Mouse (Mus musculus) liver, embryonic 16.5 days (tissue): Measurements from ENCODE around the gene Slc22a18. TPM values are rescaled to one million over a fixed set of nuclear protein-coding genes. Genes with fewer than 3 reads are reported as not detected.

Source experiments
- ATAC-seq: fragments of 200-750 bp; cut with Nextera tagmentation; 2 replicates; pipeline ENCODE4 v1.8.0; 2017; ENCODE audit warnings: low read depth, mild to moderate bottlenecking, moderate number of reproducible peaks, moderate library complexity
- H3K27ac ChIP-seq: fragments of 300-500 bp; sonication (generic); 2 replicates; pipeline ENCODE4 v1.5.1; 2014; ENCODE audit warnings: mild to moderate bottlenecking, low read length
- H3K27me3 ChIP-seq: fragments of 300-500 bp; sonication (generic); 2 replicates; pipeline ENCODE4 v1.6.1; 2014; ENCODE audit warnings: low read depth, low read length, mixed read lengths; ENCODE audit not compliant: control insufficient read depth, insufficient read depth
- H3K36me3 ChIP-seq: fragments of 300-500 bp; sonication (generic); 2 replicates; pipeline ENCODE4 v1.6.1; 2014; ENCODE audit warnings: mild to moderate bottlenecking; ENCODE audit not compliant: control insufficient read depth, insufficient read depth
- H3K4me1 ChIP-seq: fragments of 300-500 bp; sonication (generic); 2 replicates; pipeline ENCODE4 v1.6.1; 2014; ENCODE audit warnings: low read depth, low read length, mixed read lengths; ENCODE audit not compliant: control insufficient read depth
- H3K4me2 ChIP-seq: fragments of 300-500 bp; sonication (generic); 2 replicates; pipeline ENCODE4 v1.6.1; 2014; ENCODE audit warnings: low read depth, low read length, mixed read lengths
- H3K4me3 ChIP-seq: fragments of 300-500 bp; sonication (generic); 2 replicates; pipeline ENCODE4 v1.5.1; 2014; ENCODE audit warnings: low read depth, mild to moderate bottlenecking, low read length
- H3K9ac ChIP-seq: fragments of 300-500 bp; sonication (generic); 2 replicates; pipeline ENCODE4 v1.6.1; 2014; ENCODE audit warnings: low read depth, low read length
- H3K9me3 ChIP-seq: fragments of 300-500 bp; sonication (generic); replicated peaks from 2 replicates; pipeline ENCODE4 v1.6.1; 2016; ENCODE audit warnings: low read length; ENCODE audit not compliant: control insufficient read depth
- WGBS: fragments of 180-500 bp; shearing (Covaris S2); extraction: QIAGEN DNeasy Blood & Tissue Kit; methylation state at CpG from one replicate; pipeline ENCODE4 v1.1.7; 2014; ENCODE audit not compliant: insufficient replicate concordance; 5-methylcytosine and 5-hydroxymethylcytosine counted together
- polyA plus RNA-seq: library from polyadenylated mRNA; unstranded; fragments of >200 nt; fragmentation: Nextera tagmentation; extraction: Ambion mirVana; gene quantifications from 2 replicates; pipeline ENCODE4 v1.2.1, GENCODE M21; 2015

Slc22a18 gene
- polyA plus RNA-seq, 1 experiment from 2014 or later: 14.4 TPM

GRCm38 (mm10) chr7:143444580-143444954 is 29.0 kb upstream of the Slc22a18 start:
- Histone ChIP-seq H3K27ac (no peak overlapping the region), H3K27me3 (peaks cover 48% of the 10 kb centered on the region), H3K9me3 (no peaks in the 10 kb centered on the region), H3K4me1 (no peaks in the 10 kb centered on the region), H3K4me2 (no peak overlapping the region), H3K4me3 (no peak overlapping the region), H3K9ac (no peak overlapping the region), H3K36me3 (no peaks in the 10 kb centered on the region)
- 30% methylated on average over 8 of the region's 8 CpGs for WGBS
- ATAC-seq: no peak

- H3K9ac ChIP-seq: no peak overlapping the region
- 6% methylated on average over 55 of the region's 55 CpGs for WGBS
Observed at GRCm38 (mm10) chr7:143444955-143445648, 28.4 kb upstream of the Slc22a18 start.

GRCm38 (mm10) chr7:143445651-143446460 is 27.7 kb upstream of the Slc22a18 start:
- ATAC-seq: no peak
- Histone ChIP-seq H3K27ac (no peak overlapping the region), H3K4me3 (peak overlapping the region; percentile 35), H3K4me1 (no peaks in the 10 kb centered on the region), H3K27me3 (peaks cover 48% of the 10 kb centered on the region), H3K4me2 (peak overlapping the region; percentile 42), H3K36me3 (no peaks in the 10 kb centered on the region), H3K9me3 (no peaks in the 10 kb centered on the region), H3K9ac (no peak overlapping the region)
- WGBS: 9% methylated on average over 52 of the region's 53 CpGs

More at GRCm38 (mm10) chr7:143444955-143445648, 28.4 kb upstream of the Slc22a18 start:
- Histone ChIP-seq H3K4me1 (no peaks in the 10 kb centered on the region), H3K36me3 (no peaks in the 10 kb centered on the region), H3K27me3 (peaks cover 48% of the 10 kb centered on the region), H3K9me3 (no peaks in the 10 kb centered on the region), H3K27ac (no peak overlapping the region), H3K4me2 (peak overlapping the region; percentile 42), H3K4me3 (peak overlapping the region; percentile 35)
- no peak for ATAC-seq

- no peak overlapping the region for H3K4me3 ChIP-seq
- no peak overlapping the region for H3K27ac ChIP-seq
- H3K36me3 ChIP-seq: no peaks in the 10 kb centered on the region
- H3K9me3 ChIP-seq: no peaks in the 10 kb centered on the region
- H3K4me1 ChIP-seq: no peaks in the 10 kb centered on the region
- 34% methylated on average over 2 of the region's 2 CpGs for WGBS
- no peak overlapping the region for H3K4me2 ChIP-seq
- peaks cover 48% of the 10 kb centered on the region for H3K27me3 ChIP-seq
- ATAC-seq: no peak
- no peak overlapping the region for H3K9ac ChIP-seq
Observed at GRCm38 (mm10) chr7:143447130-143447529, 26.4 kb upstream of the Slc22a18 start.

- peak overlapping the region; percentile 31 for H3K9ac ChIP-seq
- H3K4me3 ChIP-seq: peak overlapping the region; percentile 54
- no peaks in the 10 kb centered on the region for H3K36me3 ChIP-seq
- ATAC-seq: no peak
- peaks cover 7% of the 10 kb centered on the region for H3K4me1 ChIP-seq
- no peak overlapping the region for H3K27ac ChIP-seq
- peak overlapping the region; percentile 67 for H3K4me2 ChIP-seq
- peaks cover 32% of the 10 kb centered on the region for H3K27me3 ChIP-seq
- 23% methylated on average over 38 of the region's 38 CpGs for WGBS
- peaks cover 22% of the 10 kb centered on the region for H3K9me3 ChIP-seq
Observed at GRCm38 (mm10) chr7:143458963-143459331, 14.6 kb upstream of the Slc22a18 start.

- H3K4me2 ChIP-seq: peak overlapping the region; percentile 67
- H3K27ac ChIP-seq: no peak overlapping the region
- H3K4me1 ChIP-seq: peaks cover 13% of the 10 kb centered on the region
- peaks cover 22% of the 10 kb centered on the region for H3K9me3 ChIP-seq
- peaks cover 35% of the 10 kb centered on the region for H3K27me3 ChIP-seq
- H3K36me3 ChIP-seq: no peaks in the 10 kb centered on the region
- ATAC-seq: no peak
- H3K4me3 ChIP-seq: peak overlapping the region; percentile 54
- WGBS: 33% methylated on average over 100 of the region's 100 CpGs
- peak overlapping the region; percentile 39 for H3K9ac ChIP-seq
Observed at GRCm38 (mm10) chr7:143459332-143460211, 14.0 kb upstream of the Slc22a18 start.

- no peak for ATAC-seq
- Histone ChIP-seq H3K27me3 (peaks cover 43% of the 10 kb centered on the region), H3K4me1 (peaks cover 17% of the 10 kb centered on the region), H3K27ac (no peak overlapping the region), H3K4me2 (peak overlapping the region; percentile 67), H3K9me3 (peaks cover 22% of the 10 kb centered on the region), H3K4me3 (peak overlapping the region; percentile 54), H3K36me3 (no peaks in the 10 kb centered on the region), H3K9ac (peak overlapping the region; percentile 43)
- WGBS: 29% methylated on average over 58 of the region's 60 CpGs
Observed at GRCm38 (mm10) chr7:143460217-143460834, 13.2 kb upstream of the Slc22a18 start.

- no peaks in the 10 kb centered on the region for H3K36me3 ChIP-seq
- H3K27ac ChIP-seq: no peak within 1 kb of the TSS
- peaks cover 46% of the 10 kb centered on the region for H3K27me3 ChIP-seq
- peak within 1 kb of the TSS; percentile 67 for H3K4me2 ChIP-seq
- WGBS: 32% methylated on average over 45 of the region's 48 CpGs
- H3K9me3 ChIP-seq: peaks cover 22% of the 10 kb centered on the region
- H3K4me3 ChIP-seq: peak within 1 kb of the TSS; percentile 54
- peak within 1 kb of the TSS; percentile 43 for H3K9ac ChIP-seq
- peaks cover 17% of the 10 kb centered on the region for H3K4me1 ChIP-seq
- peak; percentile 89 for ATAC-seq
Observed at GRCm38 (mm10) chr7:143460874-143461273, 12.7 kb upstream of the Slc22a18 start, which contains the start of gene Cdkn1c. Gene Cdkn1c (minus strand): TSS chr7:143461050.
